Mouse (Mus musculus): ENCODE data around the gene Kirrel. TPM values are rescaled to one million over a fixed set of nuclear protein-coding genes. Genes with fewer than 3 reads are reported as not detected.

The Kirrel gene
- polyA plus RNA-seq, 1 experiment from 2014 or later: 4.5 TPM

DNA sequence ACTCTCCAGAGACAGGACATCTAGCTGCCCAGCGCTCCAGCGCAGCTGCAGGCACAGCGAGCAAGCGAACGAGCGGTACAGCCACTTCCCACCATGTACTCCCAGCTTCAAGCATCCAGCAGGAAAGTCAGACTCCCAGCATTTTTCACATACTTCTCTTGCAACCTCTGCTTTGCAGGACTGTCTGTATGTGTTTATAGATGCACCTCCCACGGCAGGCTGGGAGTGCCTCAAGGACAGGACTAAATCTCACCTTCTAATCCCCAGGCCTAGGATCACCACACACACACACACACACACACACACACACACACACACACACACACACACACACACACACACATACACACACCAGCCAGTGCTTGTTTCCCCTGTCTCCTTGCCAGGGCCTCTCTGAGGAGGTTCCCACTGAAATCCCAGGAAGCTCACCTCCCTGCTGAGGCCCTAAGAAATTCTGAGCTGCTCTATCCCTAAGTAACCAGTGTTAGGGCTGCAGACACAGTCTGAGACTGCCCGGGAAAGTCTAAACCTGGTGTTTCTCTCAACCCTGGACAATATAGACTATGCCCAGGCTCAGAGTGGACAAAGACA is 9.2 kb downstream of the Kirrel start:
- no peaks in the 10 kb centered on the region for H3K9me3 ChIP-seq (ENCODE audit: control insufficient read depth, low read length)
- no peaks in the 10 kb centered on the region for H3K27me3 ChIP-seq (ENCODE audit: control insufficient read depth, insufficient read depth, low read length)
- WGBS: 36% methylated on average over 8 of the region's 8 CpGs
- ATAC-seq (ENCODE audit: low FRiP score, low TSS enrichment) (peak; percentile 41; the same call in 1 of the 2 replicates), DNase-seq (ENCODE audit: low spot score) (no peak)
- no peak overlapping the region for H3K9ac ChIP-seq (ENCODE audit: low read length)
- 0 out of 2 replicates have a peak, but pooled peaks cover 2% of the 10 kb centered on the region for H3K4me1 ChIP-seq (replicated peaks; ENCODE audit: control insufficient read depth, insufficient read depth)
- H3K27ac ChIP-seq (replicated peaks): peak overlapping the region; percentile 61
- H3K4me2 ChIP-seq (replicated peaks; ENCODE audit: low read depth): no peak overlapping the region
- TF ChIP-seq CTCF (IDR thresholded peaks at IDR 0.05; ENCODE audit: low read depth) (no peak), EP300 (optimal IDR thresholded peaks at IDR 0.05) (no peak)
- H3K36me3 ChIP-seq (ENCODE audit: control insufficient read depth, insufficient read depth, low read length): no peaks in the 10 kb centered on the region
- no peak overlapping the region for H3K4me3 ChIP-seq (ENCODE audit: low read depth, low read length)

DNA sequence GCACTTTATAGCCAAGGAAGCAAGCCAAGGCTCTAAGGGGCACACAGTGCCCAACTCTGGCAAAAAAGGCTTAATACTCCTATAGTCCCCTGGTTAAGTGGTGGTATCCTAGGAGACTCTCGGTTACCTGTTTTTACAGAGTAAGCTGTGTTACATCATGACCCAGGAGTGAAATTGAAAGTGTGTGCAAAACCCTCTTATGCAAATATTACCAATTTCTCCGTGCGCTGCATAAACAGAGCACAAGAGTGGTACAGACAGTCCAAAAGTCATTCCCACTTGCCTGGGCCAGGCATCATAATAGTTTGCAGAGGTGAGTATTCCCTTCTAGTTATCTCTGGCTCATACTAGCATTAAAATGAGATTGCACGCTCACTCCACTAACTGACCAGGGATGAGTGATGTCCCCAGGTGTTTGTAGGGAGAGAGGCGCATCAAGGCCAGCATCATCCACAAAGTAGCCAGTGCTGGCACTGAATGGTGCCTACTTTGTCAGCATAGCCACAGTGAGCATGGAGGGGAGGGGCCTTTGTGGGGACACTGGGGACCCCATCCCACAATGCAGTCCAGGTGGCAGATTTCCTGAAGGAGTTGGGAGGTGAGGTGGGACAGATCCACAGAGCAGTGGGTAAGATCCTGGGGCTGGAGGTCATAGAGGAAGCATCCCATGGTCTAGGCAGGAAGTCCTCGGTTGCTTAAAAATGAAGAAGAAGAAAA is 10.3 kb downstream of the Kirrel start:
- no peak overlapping the region for H3K9ac ChIP-seq (ENCODE audit: low read length)
- no peaks in the 10 kb centered on the region for H3K9me3 ChIP-seq (ENCODE audit: control insufficient read depth, low read length)
- H3K4me3 ChIP-seq (ENCODE audit: low read depth, low read length): no peak overlapping the region
- H3K27me3 ChIP-seq (ENCODE audit: control insufficient read depth, insufficient read depth, low read length): no peaks in the 10 kb centered on the region
- no peak overlapping the region for H3K4me2 ChIP-seq (replicated peaks; ENCODE audit: low read depth)
- H3K4me1 ChIP-seq (replicated peaks; ENCODE audit: control insufficient read depth, insufficient read depth): 0 out of 2 replicates have a peak, but pooled peaks cover 2% of the 10 kb centered on the region
- WGBS: 84% methylated on average over 6 of the region's 6 CpGs
- H3K36me3 ChIP-seq (ENCODE audit: control insufficient read depth, insufficient read depth, low read length): no peaks in the 10 kb centered on the region
- H3K27ac ChIP-seq (replicated peaks): no peak overlapping the region
- TF ChIP-seq CTCF (IDR thresholded peaks at IDR 0.05; ENCODE audit: low read depth) (no peak), EP300 (optimal IDR thresholded peaks at IDR 0.05) (no peak)
- ATAC-seq (ENCODE audit: low FRiP score, low TSS enrichment) (no peak), DNase-seq (ENCODE audit: low spot score) (no peak)

GRCm38 (mm10) chr3:87163116-87163515 is 11.4 kb downstream of the Kirrel start:
- 60% methylated on average over 4 of the region's 4 CpGs for WGBS
- H3K9ac ChIP-seq (ENCODE audit: low read length): no peak overlapping the region
- no peaks in the 10 kb centered on the region for H3K36me3 ChIP-seq (ENCODE audit: control insufficient read depth, insufficient read depth, low read length)
- TF ChIP-seq EP300 (optimal IDR thresholded peaks at IDR 0.05) (no peak), CTCF (IDR thresholded peaks at IDR 0.05; ENCODE audit: low read depth) (no peak)
- DNase-seq (ENCODE audit: low spot score) (no peak), ATAC-seq (ENCODE audit: low FRiP score, low TSS enrichment) (no peak)
- H3K27me3 ChIP-seq (ENCODE audit: control insufficient read depth, insufficient read depth, low read length): no peaks in the 10 kb centered on the region
- no peaks in the 10 kb centered on the region for H3K9me3 ChIP-seq (ENCODE audit: control insufficient read depth, low read length)
- no peak overlapping the region for H3K4me3 ChIP-seq (ENCODE audit: low read depth, low read length)
- H3K4me1 ChIP-seq (replicated peaks; ENCODE audit: control insufficient read depth, insufficient read depth): peaks cover 2% of the 10 kb centered on the region; the same call in 1 of the 2 replicates
- no peak overlapping the region for H3K27ac ChIP-seq (replicated peaks)
- no peak overlapping the region for H3K4me2 ChIP-seq (replicated peaks; ENCODE audit: low read depth)

DNA sequence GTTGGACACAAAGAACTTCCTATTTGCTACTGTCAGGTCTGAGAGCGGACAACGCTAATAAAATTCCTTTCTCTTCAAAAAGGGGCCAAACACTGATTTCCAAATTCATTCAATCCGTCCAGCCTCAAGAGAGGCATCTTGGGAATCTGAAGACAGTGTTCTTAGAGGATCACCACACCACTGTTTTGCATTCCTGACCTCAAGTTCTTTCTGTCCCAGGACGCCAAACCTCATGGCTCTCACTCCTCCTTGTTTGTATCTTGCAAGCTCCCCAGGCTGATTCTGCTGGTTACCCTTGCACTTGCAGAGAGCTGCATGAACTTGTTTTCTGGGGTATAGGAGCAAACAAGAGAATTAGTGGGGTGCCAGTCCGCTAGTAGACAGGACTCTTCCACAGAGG is 12.2 kb downstream of the Kirrel start:
- Histone ChIP-seq H3K4me2 (replicated peaks; ENCODE audit: low read depth) (no peak overlapping the region), H3K4me1 (replicated peaks; ENCODE audit: control insufficient read depth, insufficient read depth) (peaks cover 2% of the 10 kb centered on the region; the same call in 1 of the 2 replicates), H3K9ac (ENCODE audit: low read length) (no peak overlapping the region), H3K27ac (replicated peaks) (no peak overlapping the region), H3K27me3 (ENCODE audit: control insufficient read depth, insufficient read depth, low read length) (no peaks in the 10 kb centered on the region), H3K36me3 (ENCODE audit: control insufficient read depth, insufficient read depth, low read length) (no peaks in the 10 kb centered on the region), H3K9me3 (ENCODE audit: control insufficient read depth, low read length) (no peaks in the 10 kb centered on the region), H3K4me3 (ENCODE audit: low read depth, low read length) (no peak overlapping the region)
- WGBS: 71% methylated on average over 5 of the region's 5 CpGs
- DNase-seq (ENCODE audit: low spot score) (no peak), ATAC-seq (ENCODE audit: low FRiP score, low TSS enrichment) (no peak)
- no peak for TF ChIP-seq CTCF (IDR thresholded peaks at IDR 0.05; ENCODE audit: low read depth)
- no peak for TF ChIP-seq EP300 (optimal IDR thresholded peaks at IDR 0.05)

GRCm38 (mm10) chr3:87161601-87162000 is 12.9 kb downstream of the Kirrel start:
- no peaks in the 10 kb centered on the region for H3K36me3 ChIP-seq (ENCODE audit: control insufficient read depth, insufficient read depth, low read length)
- TF ChIP-seq CTCF (IDR thresholded peaks at IDR 0.05; ENCODE audit: low read depth): no peak
- no peak for TF ChIP-seq EP300 (optimal IDR thresholded peaks at IDR 0.05)
- H3K27me3 ChIP-seq (ENCODE audit: control insufficient read depth, insufficient read depth, low read length): no peaks in the 10 kb centered on the region
- WGBS: 92% methylated on average over 5 of the region's 5 CpGs
- no peak overlapping the region for H3K4me2 ChIP-seq (replicated peaks; ENCODE audit: low read depth)
- peaks cover 2% of the 10 kb centered on the region; the same call in 1 of the 2 replicates for H3K4me1 ChIP-seq (replicated peaks; ENCODE audit: control insufficient read depth, insufficient read depth)
- H3K9me3 ChIP-seq (ENCODE audit: control insufficient read depth, low read length): no peaks in the 10 kb centered on the region
- no peak overlapping the region for H3K9ac ChIP-seq (ENCODE audit: low read length)
- H3K27ac ChIP-seq (replicated peaks): no peak overlapping the region
- H3K4me3 ChIP-seq (ENCODE audit: low read depth, low read length): no peak overlapping the region
- DNase-seq (ENCODE audit: low spot score) (no peak), ATAC-seq (ENCODE audit: low FRiP score, low TSS enrichment) (no peak)

Data from stomach, postnatal 0 days (tissue).